8 mouse cellular contexts compared by ENCODE assay signal in genomic region chr14:101379663-101380006, GRCm38 (mm10).
DNase-seq lines count a peak whose midpoint lies in the region; ATAC-seq lines count a peak whose summit lies in the region.

No protein-coding gene starts in this region.

- no peak for DNase-seq in heart, adult 8-10 months (ENCODE audit: low spot score)
- no peak for DNase-seq in embryonic facial prominence, embryonic 11.5 days (ENCODE audit: low spot score)
- no peak for DNase-seq in adrenal gland, adult (ENCODE audit: inconsistent age in 2 of 2, low spot score in 1 of 2)
- DNase-seq in cerebellum, adult 11-12 months: no peak
- DNase-seq in natural killer cell, adult 2 months (ENCODE audit: low spot score in 2 of 2): no peak

- no peak for ATAC-seq in heart, embryonic 12.5 days (ENCODE audit: insufficient number of reproducible peaks, low FRiP score)
- ATAC-seq in embryonic facial prominence, embryonic 11.5 days (replicated peaks; ENCODE audit: insufficient number of reproducible peaks, low FRiP score, low TSS enrichment, low read depth): peak; percentile 60
- peak; percentile 44; the same call in 1 of the 2 replicates for ATAC-seq in hindbrain, embryonic 13.5 days (ENCODE audit: low FRiP score)
- ATAC-seq in midbrain, embryonic 12.5 days (ENCODE audit: low FRiP score, low read depth): peak; percentile 55

- peaks cover 20% of the 10 kb centered on the region for H3K4me1 ChIP-seq in heart, embryonic 12.5 days (replicated peaks)
- H3K4me1 ChIP-seq in embryonic facial prominence, embryonic 11.5 days (ENCODE audit: control insufficient read depth, insufficient read depth, low read length): 0 out of 2 replicates have a peak, but pooled peaks cover 2% of the 10 kb centered on the region
- peaks cover 23% of the 10 kb centered on the region for H3K4me1 ChIP-seq in hindbrain, embryonic 13.5 days (replicated peaks)
- H3K4me1 ChIP-seq in midbrain, embryonic 12.5 days: peaks cover 12% of the 10 kb centered on the region; the same call in 1 of the 2 replicates

- WGBS in heart, embryonic 12.5 days: 46% methylated on average over 4 of the region's 4 CpGs
- WGBS in embryonic facial prominence, embryonic 11.5 days: 43% methylated on average over 4 of the region's 4 CpGs
- WGBS in hindbrain, embryonic 13.5 days: 47% methylated on average over 4 of the region's 4 CpGs
- 54% methylated on average over 4 of the region's 4 CpGs for WGBS in midbrain, embryonic 12.5 days

- peaks cover 4% of the 10 kb centered on the region for H3K27me3 ChIP-seq in heart, embryonic 12.5 days (replicated peaks)
- H3K27me3 ChIP-seq in embryonic facial prominence, embryonic 11.5 days (ENCODE audit: control insufficient read depth, insufficient read depth, low read length): no peaks in the 10 kb centered on the region
- H3K27me3 ChIP-seq in hindbrain, embryonic 13.5 days: no peaks in the 10 kb centered on the region
- H3K27me3 ChIP-seq in midbrain, embryonic 12.5 days: no peaks in the 10 kb centered on the region

- H3K9ac ChIP-seq in heart, embryonic 12.5 days: no peak overlapping the region
- no peak overlapping the region; the same call in 1 of the 2 replicates for H3K9ac ChIP-seq in embryonic facial prominence, embryonic 11.5 days (replicated peaks; ENCODE audit: low read length)
- peak overlapping the region; percentile 62; the same call in 1 of the 2 replicates for H3K9ac ChIP-seq in hindbrain, embryonic 13.5 days
- H3K9ac ChIP-seq in midbrain, embryonic 12.5 days (replicated peaks): no peak overlapping the region

- no peaks in the 10 kb centered on the region for H3K9me3 ChIP-seq in heart, embryonic 12.5 days (replicated peaks)
- H3K9me3 ChIP-seq in embryonic facial prominence, embryonic 11.5 days (replicated peaks; ENCODE audit: control insufficient read depth, low read length): no peaks in the 10 kb centered on the region
- H3K9me3 ChIP-seq in hindbrain, embryonic 13.5 days: no peaks in the 10 kb centered on the region
- H3K9me3 ChIP-seq in midbrain, embryonic 12.5 days: no peaks in the 10 kb centered on the region

- H3K4me2 ChIP-seq in heart, embryonic 12.5 days: peak overlapping the region; percentile 56; the same call in 1 of the 2 replicates
- H3K4me2 ChIP-seq in embryonic facial prominence, embryonic 11.5 days (ENCODE audit: low read depth, low read length): no peak overlapping the region; the same call in 1 of the 2 replicates
- H3K4me2 ChIP-seq in hindbrain, embryonic 13.5 days: peak overlapping the region; percentile 49; the same call in 1 of the 2 replicates
- H3K4me2 ChIP-seq in midbrain, embryonic 12.5 days (replicated peaks): peak overlapping the region; percentile 44

- H3K4me3 ChIP-seq in heart, embryonic 12.5 days: peak overlapping the region; percentile 13; the same call in 1 of the 2 replicates
- no peak overlapping the region for H3K4me3 ChIP-seq in embryonic facial prominence, embryonic 11.5 days (ENCODE audit: low read depth, low read length)
- no peak overlapping the region for H3K4me3 ChIP-seq in hindbrain, embryonic 13.5 days
- H3K4me3 ChIP-seq in midbrain, embryonic 12.5 days: no peak overlapping the region

- no peak overlapping the region for H3K27ac ChIP-seq in heart, embryonic 12.5 days (ENCODE audit: poor library complexity, severe bottlenecking)
- H3K27ac ChIP-seq in embryonic facial prominence, embryonic 11.5 days (replicated peaks; ENCODE audit: low read depth, low read length): no peak overlapping the region
- peak overlapping the region; percentile 75 for H3K27ac ChIP-seq in hindbrain, embryonic 13.5 days
- 0 out of 2 replicates have a peak overlapping the region, but pooled peaks have one; percentile 16 for H3K27ac ChIP-seq in midbrain, embryonic 12.5 days (replicated peaks)

- no peaks in the 10 kb centered on the region for H3K36me3 ChIP-seq in heart, embryonic 12.5 days
- no peaks in the 10 kb centered on the region for H3K36me3 ChIP-seq in embryonic facial prominence, embryonic 11.5 days (replicated peaks; ENCODE audit: control insufficient read depth, insufficient read depth, low read depth, low read length)
- no peaks in the 10 kb centered on the region for H3K36me3 ChIP-seq in hindbrain, embryonic 13.5 days
- no peaks in the 10 kb centered on the region for H3K36me3 ChIP-seq in midbrain, embryonic 12.5 days

Comparison
In these comparisons a context has a peak if more than half of its experiments do, and no peak if none do; other contexts are left out.
1. H3K27ac ChIP-seq: peak in hindbrain, embryonic 13.5 days (single experiment) and midbrain, embryonic 12.5 days (single experiment); none in heart, embryonic 12.5 days (single experiment) and embryonic facial prominence, embryonic 11.5 days (single experiment).